Mouse (Mus musculus): Measurements from ENCODE around the gene Sorbs2.

The Sorbs2 gene

DNA sequence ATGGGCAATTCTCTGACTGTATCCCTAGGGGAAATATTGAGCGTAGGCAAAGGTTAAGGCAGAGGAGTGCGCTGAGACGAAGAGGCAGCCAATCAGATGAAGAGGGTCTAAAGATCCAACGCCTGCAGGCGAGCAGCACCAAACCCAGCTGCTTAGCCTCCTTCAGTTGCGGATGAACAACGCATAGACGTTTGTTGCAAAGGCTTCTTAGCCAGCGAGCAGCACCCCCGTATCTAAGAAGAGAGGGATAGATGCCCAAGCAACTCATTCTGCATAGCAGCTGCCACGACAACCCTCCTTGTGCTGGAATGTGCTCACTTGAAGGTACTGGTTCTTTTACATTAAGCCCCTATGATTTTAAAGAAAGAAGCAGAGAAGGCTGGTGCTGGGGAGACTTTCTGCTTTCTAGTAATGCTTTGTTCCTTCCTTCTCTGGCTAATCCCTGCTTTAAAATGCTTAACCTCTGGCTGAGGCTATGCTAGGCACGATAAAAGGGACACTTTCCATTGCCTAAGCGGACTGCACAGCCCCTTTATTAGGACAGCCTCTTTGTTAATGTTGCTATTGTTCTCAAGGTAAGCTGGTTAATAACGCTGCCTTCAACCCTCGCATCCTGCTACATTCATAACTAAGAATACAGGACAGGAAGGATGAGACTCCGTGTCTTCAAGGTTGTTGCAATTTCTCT, at the start of gene Sorbs2:
Gene Sorbs2 (plus strand): TSS at position 155 of the 688 bp plus-strand sequence.
- no peak for DNase-seq

DNA sequence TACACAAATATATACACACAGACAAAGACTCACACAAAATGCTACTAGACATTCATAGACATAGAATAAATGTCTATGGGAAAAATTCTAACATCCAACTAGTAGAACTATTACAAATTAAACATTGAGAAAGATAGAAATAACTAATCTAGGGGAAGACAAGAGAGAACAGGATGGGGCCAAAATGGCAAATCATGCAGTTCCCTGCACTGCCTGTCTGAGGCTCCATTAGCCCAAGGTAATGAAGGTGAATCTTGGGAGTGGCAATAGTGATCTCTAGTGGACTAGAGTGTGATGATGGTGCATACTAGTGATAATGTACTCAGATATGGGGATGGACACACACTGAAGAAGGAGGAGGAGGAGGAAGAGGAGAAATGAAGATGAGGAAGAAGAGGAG, 49.7 kb upstream of the Sorbs2 start:
- DNase-seq = no peak

DNA sequence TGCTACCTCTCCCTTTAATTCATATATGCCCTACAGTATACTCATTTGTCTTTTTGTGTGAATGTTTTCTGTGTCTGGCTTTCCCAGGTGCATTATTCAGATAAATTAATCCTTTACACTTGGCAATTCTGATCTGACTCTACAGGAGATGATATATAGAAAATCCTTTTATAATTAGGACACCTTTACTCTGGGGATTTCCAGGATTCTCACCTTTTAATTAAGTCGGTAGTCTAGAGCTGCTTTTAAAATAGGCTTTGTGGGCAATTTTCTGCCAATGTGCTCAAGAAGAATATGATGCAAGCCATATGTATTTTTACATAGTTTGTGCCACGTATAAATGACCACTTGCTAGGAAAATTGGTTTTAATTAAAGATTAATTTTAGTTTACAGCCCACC, 38.6 kb upstream of the Sorbs2 start:
- DNase-seq = no peak

DNA sequence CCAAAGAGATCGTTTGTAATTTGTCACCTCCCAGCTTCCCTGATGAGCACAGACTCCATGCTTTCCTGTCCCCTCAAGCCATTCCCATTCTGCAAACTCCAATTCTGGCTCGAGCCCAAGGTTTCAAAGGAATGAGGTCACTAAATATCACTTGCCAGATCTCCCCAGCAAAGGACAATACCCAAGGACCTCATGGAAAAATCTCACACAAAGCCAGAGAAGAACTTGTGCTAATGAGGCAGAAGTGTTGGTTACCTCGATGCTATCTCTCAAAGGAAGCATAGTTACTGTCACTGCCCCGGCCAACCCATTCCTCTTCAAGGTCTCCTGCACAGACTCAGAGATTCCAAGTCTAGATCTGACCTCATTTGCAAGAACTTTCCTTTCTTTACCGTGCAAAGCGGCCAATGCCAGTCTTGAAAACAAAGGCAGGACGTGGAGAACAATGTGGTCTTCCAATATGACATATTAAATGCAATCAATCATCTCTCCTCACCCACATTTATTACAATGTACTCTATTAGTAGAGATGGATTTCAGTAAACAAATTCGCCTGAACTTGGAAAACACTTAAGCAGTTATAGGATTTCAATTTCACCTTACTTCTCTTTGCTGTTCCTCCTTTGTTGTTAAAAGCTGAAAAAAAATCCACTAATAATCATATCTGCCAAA, 37.9 kb upstream of the Sorbs2 start:
- DNase-seq = no peak

DNA sequence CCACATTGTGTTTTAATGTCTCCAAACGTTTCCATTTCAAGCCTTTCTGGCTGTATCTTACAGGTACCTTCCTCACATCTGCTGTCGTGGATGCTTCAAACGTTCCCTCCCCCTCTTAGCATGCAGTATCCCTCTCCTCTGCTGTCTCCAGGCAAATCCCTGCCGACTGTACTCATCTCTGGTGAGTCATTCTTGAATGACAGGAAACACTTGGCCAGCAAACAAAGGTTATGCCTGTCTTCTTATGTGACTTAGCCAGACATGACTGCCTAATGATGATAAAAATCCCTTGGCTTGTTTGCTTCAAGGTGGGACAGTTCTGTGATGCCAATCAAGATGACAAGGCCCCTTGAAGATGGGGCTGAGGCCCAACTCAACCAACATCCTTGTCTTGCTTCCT, 26.7 kb upstream of the Sorbs2 start:
- no peak for DNase-seq

DNA sequence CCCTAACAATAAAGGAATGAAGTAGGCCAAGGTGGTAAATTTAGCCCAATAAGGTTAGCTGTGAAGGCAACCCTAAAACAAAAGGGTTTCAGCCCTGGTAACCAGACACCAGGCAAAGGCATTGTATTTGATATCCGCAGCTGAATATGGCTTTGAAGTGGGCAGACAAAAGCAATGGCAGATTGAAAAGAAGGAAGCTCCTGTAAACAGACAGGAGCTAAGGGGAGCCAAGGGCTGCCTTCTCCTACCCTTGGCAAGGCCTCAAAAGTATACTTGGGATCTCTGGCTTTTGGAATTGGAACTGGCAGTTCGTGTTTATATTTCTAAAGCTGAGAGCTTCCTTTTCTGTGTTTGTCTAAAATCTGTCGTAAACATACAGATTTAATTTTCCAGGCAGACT, 21.3 kb upstream of the Sorbs2 start:
- DNase-seq = no peak

DNA sequence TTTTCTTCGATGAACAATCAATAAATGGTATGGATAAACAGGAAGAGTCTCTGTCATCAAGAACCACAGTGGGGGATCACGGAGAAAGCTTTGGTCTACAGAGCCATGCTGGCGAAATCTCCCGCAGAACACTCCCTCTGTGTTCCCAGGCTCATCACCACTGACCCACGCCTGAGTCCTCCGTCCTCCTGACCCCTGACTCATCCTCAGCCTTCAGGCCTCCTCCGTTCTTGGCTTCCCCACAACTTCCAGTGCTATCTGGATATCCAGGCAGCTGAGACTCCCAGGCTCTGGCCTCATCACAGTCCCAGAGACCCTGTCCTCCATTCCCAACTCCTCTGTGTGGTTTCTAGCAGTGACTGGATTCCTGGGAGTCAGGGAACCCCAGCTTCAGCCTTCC, 3.6 kb upstream of the Sorbs2 start:
- no peak for DNase-seq

DNA sequence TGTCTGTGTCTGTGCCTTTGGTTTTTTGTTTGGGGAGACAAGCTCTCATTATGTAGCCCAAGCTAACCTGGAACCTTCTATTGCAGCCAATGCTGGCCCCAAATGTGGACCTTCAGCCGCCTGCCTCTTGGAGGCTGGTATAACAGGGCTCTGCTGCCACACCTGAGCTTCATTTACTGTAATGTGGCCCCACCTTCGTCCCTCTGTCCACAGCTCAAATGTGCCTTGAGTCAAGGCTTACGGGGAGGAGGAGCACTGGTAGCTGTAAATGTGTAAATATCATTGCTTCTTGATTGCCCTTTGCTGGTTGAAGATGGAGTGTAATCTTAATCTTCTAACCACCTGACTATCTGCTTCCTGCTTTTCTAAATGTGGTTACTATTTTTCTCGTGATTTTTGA, 1.2 kb upstream of the Sorbs2 start:
- no peak for DNase-seq

DNA sequence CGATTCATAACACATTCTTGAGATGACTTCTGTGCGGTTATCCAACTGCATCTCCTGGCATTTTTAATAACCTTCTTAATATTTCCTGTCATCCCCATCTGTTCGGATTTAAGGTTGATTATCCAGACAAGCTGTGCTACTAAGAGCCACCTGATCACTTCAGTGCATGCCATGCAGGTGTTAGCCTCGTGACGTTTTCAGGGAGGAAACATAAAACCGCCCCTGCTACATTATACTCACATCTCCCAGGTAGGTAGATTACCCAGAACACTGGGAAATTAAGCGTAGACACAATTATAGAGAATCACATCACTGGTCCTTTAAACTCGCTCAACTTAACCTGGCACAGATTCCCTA, 333 bp upstream of the Sorbs2 start:
- DNase-seq = no peak

DNA sequence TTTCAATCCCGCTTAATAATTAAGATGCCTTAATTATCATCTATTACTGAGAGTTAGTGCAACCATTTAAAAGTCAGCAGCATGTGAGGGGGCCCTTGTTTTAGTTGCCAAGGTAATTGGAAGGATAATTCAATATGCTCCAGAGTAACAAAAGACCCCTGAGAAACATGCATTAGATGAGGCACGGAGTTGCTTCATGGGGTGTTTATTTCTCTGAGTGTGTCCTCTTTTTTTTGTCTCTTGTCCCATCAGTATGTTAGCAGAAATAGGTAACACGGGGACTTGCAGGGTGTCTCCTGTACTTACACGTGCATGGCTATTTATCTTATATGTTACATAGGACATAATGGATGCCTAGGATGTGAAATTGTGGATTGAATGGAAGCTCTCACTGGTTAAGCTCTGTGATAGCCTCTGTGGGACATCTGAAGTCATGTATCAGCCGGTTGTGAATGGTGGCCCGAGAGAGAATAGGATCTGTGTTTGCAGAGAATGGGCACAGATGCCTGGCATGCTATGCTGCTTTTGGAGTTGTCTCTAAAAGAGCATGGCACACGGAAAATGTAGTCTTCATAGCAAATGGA, 1.0 kb downstream of the Sorbs2 start:
- DNase-seq = no peak

DNA sequence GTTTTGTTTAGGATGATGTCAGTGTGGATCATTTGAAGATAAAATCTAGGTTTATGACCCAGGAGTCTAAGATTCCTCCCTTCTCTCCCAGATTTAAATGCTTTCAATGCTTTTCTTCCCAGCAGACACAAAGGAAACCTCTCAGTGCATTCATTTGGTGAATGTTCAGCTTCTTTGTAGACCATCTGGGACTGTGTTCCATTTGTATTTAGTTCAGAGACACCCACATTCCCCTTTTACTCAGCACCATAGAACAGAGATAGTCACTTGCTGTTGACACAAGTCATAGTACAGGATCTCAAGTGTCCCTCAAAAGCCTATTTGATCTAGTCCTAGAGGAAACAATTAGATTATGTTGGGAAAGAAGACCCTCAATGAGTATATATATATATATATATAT, 4.8 kb downstream of the Sorbs2 start:
- no peak for DNase-seq

DNA sequence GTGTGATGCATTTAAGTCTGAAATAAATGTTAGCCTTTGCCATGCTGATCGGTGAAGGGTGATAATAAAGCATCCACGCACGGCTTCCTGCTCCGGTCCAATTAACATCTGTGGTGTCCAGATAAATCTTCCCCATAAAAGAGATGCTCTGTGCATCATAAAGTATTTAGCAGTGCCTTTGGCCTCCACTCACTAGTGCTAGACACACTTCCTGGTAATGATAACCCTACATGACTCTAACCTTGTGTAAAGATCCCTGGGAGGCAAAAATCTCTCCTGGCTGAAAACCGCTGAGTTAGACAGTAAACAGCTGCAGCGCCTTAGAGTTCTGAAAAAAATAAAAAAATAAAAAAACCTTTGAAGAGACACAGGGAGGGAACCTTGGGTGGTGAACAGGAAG, 14.0 kb downstream of the Sorbs2 start:
- no peak for DNase-seq

DNA sequence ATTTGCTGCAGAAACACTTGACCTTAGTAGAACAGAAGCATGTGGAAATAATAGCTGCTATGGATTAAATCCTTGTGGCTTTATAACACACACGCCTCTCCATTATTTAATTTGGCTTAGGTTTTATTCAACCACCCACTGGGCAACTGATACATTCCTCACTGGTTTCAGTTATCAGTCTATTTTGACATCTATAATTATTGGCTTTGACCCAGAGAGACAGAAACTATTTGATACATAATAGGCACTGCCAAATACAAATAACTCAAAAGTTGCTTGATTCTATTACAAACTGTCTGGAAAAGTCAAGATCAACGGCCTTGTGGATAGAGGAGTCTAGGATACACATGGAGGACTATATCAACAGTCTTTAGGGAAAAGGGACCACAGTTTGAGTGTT, 20.1 kb downstream of the Sorbs2 start:
- no peak for DNase-seq

DNA sequence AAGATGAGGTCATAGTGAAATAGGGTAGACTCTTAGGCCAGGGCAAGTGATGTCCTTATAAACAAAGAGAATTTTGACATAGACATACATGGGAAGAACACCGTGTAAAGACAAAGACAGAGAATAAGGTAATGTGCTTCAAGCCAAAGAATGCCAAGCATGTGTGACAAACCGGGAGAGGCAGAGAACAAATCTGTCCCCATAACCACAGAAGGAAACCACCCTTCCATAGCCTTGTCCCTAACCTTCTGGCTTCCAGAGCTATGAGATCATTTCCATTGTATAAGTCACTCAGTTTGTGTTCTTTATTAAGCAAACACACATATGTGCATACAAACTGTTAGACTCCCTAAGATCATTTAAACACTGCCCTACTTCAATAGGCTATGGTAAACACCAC, 21.3 kb downstream of the Sorbs2 start:
- no peak for DNase-seq

DNA sequence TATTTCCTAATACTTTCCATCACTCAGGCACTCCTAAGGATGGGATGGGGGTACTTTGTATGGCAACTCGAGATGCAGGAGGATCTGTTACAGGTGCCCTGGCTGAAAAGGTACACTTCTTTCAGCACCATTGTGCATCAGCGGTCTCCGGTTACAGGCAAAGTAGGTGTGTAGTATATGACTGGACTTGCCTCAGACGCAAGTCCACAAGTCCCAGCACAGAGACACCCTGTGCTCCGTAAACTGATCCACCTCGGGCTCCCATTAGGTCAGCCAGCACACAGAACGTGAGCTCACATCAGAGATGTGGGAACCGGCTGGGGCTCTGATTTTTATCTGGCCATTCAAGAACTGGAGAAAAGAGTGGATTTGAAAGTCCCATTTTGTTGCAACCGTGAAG, 29.0 kb downstream of the Sorbs2 start:
- DNase-seq = no peak

DNA sequence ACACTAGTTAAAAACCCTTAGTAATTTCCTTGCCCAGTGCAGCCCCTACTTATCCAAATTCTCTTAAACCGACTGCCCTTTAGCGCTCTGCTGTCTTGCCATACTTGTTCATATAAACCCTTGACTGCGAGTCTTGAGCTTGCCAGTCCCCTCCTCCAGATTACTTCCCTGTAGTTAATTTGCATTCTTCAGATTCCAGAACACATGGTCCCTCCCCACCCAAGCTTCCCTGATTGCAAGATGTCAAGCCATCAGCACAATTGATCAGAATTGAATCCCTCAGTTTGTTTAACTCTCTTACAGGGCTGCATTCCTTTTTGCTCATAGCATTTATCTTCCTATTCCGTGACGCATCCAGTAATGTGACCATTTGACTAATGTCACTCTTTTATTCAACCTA, 32.9 kb downstream of the Sorbs2 start:
- DNase-seq = no peak

DNA sequence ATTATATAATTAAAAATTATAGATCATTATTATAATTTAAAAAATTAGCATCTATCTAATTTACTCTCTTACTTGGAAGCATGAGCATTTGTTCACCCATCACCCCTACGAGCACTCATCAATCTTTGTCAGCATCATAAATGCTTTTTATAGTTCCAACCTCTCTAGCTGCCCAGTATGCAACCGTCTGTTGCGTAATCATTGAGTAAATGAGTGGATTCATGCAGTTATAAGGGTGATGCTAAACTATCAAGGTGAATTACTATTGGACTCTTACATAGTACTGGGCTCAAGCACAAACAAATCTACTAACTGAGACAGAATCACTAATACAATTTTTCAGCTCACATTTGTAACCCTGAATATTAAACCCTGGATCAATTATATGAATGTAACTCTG, 44.6 kb downstream of the Sorbs2 start:
- no peak for DNase-seq

DNA sequence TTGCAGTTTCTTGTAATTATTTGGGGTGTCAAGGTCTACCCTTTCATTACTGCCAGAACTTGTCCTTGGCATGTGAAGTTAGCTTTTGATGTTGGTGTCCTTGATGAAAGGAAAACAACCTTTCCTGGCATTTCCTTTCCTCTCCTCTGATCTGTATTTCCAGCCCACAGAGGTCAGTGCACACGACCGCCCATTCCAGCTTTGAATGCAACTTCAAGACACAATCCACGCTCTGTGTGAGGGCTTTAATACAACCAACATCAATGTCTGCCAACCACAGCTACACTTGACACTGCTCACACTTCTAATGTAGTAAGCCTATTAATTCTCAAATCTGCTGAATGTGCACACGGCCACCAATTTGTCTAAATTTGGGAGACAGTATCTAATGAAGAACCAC, 47.0 kb downstream of the Sorbs2 start:
- no peak for DNase-seq

DNA sequence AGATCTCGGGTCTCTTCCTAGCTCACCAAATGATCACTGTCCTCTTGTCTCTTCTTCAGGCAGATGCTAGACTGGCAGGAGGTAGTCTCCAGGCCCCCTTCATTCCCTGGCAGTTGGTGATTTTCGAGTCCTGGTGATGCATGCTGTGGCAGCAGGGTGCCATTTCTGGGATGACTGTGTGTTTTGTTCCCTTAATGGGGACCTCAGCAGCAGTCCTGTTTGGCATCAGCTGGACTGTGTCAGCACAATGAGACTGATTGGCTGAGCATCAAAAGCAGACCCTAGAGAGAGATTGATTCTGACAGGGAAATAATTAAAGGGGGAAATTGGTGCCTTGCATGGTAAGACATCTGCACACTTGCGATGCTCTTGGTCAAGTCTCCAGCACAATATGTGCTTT, 50.3 kb downstream of the Sorbs2 start:
- DNase-seq = peak; percentile 1

DNA sequence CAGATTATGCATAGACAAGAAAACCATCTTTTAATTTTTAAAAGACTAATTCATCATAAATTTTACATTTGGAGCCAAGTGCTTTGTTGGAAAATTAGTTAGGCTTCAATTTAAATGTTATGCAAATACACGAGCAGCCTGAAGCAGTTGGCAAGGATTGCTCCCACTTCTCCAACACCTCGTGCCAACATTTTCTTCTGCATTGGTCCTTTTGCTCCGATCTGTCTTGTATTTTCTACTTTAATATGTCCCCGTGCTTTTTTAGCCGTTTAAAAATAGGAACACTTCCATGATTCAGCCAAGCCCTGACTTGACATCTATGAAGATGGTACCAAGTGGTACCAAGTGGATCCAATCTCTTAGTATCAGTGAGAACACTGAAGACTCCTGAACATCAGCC, 50.8 kb downstream of the Sorbs2 start:
- no peak for DNase-seq

DNA sequence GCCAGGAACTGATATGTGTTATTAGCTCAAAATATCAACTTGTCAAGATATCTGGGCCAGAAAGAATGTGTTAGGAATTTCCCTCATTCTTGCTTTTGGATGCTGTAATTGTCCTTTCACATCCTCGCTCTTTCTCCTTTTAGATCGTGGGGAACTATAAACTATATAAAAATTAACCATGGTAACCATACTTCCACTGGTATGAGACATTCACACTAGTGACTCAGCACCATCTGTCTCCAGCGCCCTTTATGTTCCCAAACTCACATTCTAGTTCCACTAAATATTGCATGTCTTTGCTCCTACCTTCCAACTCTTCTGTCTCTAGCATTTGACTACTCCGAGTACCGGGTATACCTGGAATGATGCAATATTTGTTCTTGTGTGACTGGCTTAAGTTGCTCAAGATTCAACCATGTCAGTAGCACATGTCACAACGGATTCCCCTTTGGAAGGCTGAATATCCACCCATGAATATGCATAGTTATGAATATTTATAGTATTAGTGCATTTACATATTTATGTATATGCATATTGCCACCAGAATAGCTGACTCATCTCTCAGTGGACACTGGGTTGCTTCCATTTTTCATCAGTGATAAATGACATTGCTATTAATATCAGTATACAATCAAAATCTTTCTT, 51.7 kb downstream of the Sorbs2 start:
- no peak for DNase-seq

DNA sequence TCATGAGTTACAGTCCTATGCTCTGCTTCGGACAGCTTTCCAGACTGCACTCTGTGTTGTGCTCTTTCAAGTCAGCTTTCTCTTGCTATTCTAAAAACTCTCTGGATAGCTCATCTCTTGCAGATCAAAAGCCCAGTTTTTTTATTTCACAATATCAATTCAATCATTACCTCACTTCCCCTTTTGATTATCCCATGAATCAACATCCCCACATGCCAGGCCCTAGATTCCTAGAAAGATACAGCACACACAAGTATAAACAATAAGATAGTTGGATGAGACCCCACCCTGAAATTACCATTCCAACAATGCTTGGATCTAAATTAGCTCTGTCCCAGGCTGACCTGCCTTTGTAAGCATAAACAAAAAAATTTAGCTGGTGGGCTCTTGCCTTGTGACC, 57.6 kb downstream of the Sorbs2 start:
- DNase-seq = no peak

DNA sequence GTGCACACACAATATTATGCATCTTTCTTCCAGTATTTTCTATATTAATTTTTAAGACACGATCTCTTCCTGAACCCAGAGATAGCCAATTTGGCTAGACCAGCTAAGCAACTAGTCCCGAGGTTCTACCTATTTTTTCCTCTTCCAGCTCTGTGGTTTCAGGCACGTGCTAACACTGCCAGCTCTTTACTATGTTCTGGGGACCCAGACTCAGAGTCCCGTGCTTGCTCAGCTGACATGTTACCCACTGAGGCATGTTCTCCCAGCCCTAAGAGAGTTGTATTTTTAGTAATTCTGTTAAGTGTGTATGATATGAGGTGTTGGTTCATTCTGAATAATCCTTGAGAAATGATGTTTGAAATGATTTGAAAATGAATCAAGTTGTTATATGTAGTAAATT, 62.5 kb downstream of the Sorbs2 start:
- no peak for DNase-seq
